10 mouse cellular contexts compared by ENCODE assay signal in genomic region chr10:96371321-96371653, GRCm38 (mm10).
DNase-seq lines count a peak whose midpoint lies in the region; ATAC-seq lines count a peak whose summit lies in the region.
"Had no signal": no experiment of that assay in that cellular context is flagged by ENCODE, and none has a peak within 500 bp of the region (broad histone marks: within the 10 kb centered on the region; RNA-seq: fewer than 3 reads in every experiment).

No protein-coding gene starts in this region.

- H3K4me3 ChIP-seq in heart, embryonic 10.5 days: peak overlapping the region; percentile 41
- H3K4me3 ChIP-seq in embryonic facial prominence, embryonic 15.5 days (replicated peaks): no peak overlapping the region
- H3K4me3 ChIP-seq: megakaryocyte, embryonic 14.5 days; neural tube, embryonic 15.5 days had no signal

- peak overlapping the region; percentile 69 for H3K27ac ChIP-seq in heart, embryonic 10.5 days
- 0 out of 2 replicates have a peak overlapping the region, but pooled peaks have one; percentile 4 for H3K27ac ChIP-seq in embryonic facial prominence, embryonic 15.5 days (replicated peaks)
- H3K27ac ChIP-seq: neural tube, embryonic 15.5 days had no signal

- peaks cover 23% of the 10 kb centered on the region for H3K4me1 ChIP-seq in heart, embryonic 10.5 days
- peaks cover 9% of the 10 kb centered on the region for H3K4me1 ChIP-seq in embryonic facial prominence, embryonic 15.5 days
- H3K4me1 ChIP-seq: neural tube, embryonic 15.5 days had no signal

- no peak for ATAC-seq in embryonic facial prominence, embryonic 15.5 days (ENCODE audit: insufficient number of reproducible peaks, low FRiP score, low TSS enrichment, low read depth)

- no peaks in the 10 kb centered on the region for H3K36me3 ChIP-seq in heart, embryonic 10.5 days
- H3K36me3 ChIP-seq in embryonic facial prominence, embryonic 15.5 days: no peaks in the 10 kb centered on the region
- H3K36me3 ChIP-seq: neural tube, embryonic 15.5 days had no signal

- peak overlapping the region; percentile 22; the same call in 1 of the 2 replicates for H3K4me2 ChIP-seq in embryonic facial prominence, embryonic 15.5 days (replicated peaks)
- H3K4me2 ChIP-seq: neural tube, embryonic 15.5 days had no signal

- intact Hi-C loops in left cerebral cortex, postnatal 4 days (cut with DNase I): no loop called here

- no peaks in the 10 kb centered on the region for H3K9me3 ChIP-seq in heart, embryonic 10.5 days
- H3K9me3 ChIP-seq in embryonic facial prominence, embryonic 15.5 days (replicated peaks): no peaks in the 10 kb centered on the region
- H3K9me3 ChIP-seq: neural tube, embryonic 15.5 days had no signal

- 58% methylated on average over 14 of the region's 14 CpGs for WGBS in heart, embryonic 10.5 days
- WGBS in embryonic facial prominence, embryonic 15.5 days: 61% methylated on average over 14 of the region's 14 CpGs

- DNase-seq in heart, embryonic 10.5 days (ENCODE audit: low spot score): no peak
- no peak for DNase-seq in heart, adult 8-10 months (ENCODE audit: low spot score)
- DNase-seq in left cerebral cortex, postnatal 4 days: peak; percentile 3
- DNase-seq in left cerebral cortex, adult 11 months (ENCODE audit: low spot score): no peak
- DNase-seq in Muller cell, postnatal 12 days (ENCODE audit: inconsistent ontology term): peak; percentile 40
- no peak for DNase-seq in MN1 (ENCODE audit: low spot score)
- DNase-seq in urinary bladder, postnatal 4 days (ENCODE audit: low spot score in 2 of 2): no peak

- H3K27me3 ChIP-seq in heart, embryonic 10.5 days (ENCODE audit: insufficient read depth, poor library complexity, severe bottlenecking): no peaks in the 10 kb centered on the region
- H3K27me3 ChIP-seq in embryonic facial prominence, embryonic 15.5 days: no peaks in the 10 kb centered on the region
- H3K27me3 ChIP-seq: neural tube, embryonic 15.5 days had no signal

- no peak overlapping the region for H3K9ac ChIP-seq in embryonic facial prominence, embryonic 15.5 days
- H3K9ac ChIP-seq: neural tube, embryonic 15.5 days had no signal

Comparison
In these comparisons a context has a peak if more than half of its experiments do, and no peak if none do; other contexts are left out.
1. DNase-seq: peak in left cerebral cortex, postnatal 4 days (single experiment) and Muller cell, postnatal 12 days (single experiment); none in heart, embryonic 10.5 days (single experiment), heart, adult 8-10 months (single experiment), left cerebral cortex, adult 11 months (single experiment), MN1 (single experiment) and urinary bladder, postnatal 4 days (0 of 2).